Mouse (Mus musculus): ENCODE measurements around the gene Arhgef15. TPM values are rescaled to one million over a fixed set of nuclear protein-coding genes. Genes with fewer than 3 reads are reported as not detected.

The Arhgef15 gene
- polyA plus RNA-seq, 1 experiment from 2014 or later, result 24.7 TPM

DNA sequence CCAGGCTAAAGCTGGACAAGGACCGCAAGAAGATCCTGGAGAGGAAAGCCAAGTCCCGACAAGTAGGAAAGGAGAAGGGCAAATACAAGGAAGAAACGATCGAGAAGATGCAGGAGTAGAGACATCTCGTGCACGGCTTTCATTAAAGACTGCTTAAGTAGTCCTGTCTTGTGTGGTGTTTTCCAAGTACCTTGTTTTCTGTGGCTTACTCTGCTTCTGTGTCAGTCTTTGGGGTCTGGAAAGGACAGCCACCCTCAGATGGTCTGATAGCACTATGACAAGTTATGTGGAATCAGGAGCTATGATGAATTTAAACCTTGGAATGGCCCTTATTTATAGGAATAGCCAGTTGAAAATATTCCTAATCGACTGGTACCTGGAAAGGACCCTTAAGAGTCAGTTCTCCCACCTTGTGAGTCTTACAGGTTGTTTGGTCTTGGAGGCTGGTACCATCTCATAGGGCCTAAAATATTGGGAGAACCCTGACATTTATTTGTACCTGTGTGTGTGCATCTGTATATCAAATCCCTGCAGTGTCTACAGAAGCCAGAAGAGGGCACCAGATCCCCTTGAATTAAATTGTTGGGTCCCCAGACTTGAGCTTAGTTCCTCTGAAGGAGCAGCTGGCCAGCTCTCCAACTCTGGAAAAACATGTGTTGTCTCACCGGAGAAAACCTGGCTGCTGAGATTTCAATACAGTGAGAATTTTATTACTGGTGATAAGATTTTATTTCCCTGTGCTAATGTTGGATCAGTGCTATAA is 52.7 kb downstream of the Arhgef15 start:
- no peak for ATAC-seq (ENCODE audit: low read depth)
- no peak overlapping the region for H3K27ac ChIP-seq (ENCODE audit: low read depth, low read length)
- 83% methylated on average over 8 of the region's 8 CpGs for WGBS
- no peak overlapping the region for H3K4me3 ChIP-seq (ENCODE audit: low read depth, low read length)
- peaks cover 7% of the 10 kb centered on the region for H3K4me1 ChIP-seq (ENCODE audit: control insufficient read depth, insufficient read depth, low read length)
- H3K9me3 ChIP-seq (ENCODE audit: control insufficient read depth, low read length), result no peaks in the 10 kb centered on the region
- H3K9ac ChIP-seq (replicated peaks; ENCODE audit: low read depth, low read length), result no peak overlapping the region
- H3K27me3 ChIP-seq (ENCODE audit: control insufficient read depth, insufficient read depth, low read length), result no peaks in the 10 kb centered on the region
- H3K4me2 ChIP-seq (ENCODE audit: low read depth, low read length), result no peak overlapping the region
- peaks cover 41% of the 10 kb centered on the region for H3K36me3 ChIP-seq (ENCODE audit: control insufficient read depth, insufficient read depth, low read length)

DNA sequence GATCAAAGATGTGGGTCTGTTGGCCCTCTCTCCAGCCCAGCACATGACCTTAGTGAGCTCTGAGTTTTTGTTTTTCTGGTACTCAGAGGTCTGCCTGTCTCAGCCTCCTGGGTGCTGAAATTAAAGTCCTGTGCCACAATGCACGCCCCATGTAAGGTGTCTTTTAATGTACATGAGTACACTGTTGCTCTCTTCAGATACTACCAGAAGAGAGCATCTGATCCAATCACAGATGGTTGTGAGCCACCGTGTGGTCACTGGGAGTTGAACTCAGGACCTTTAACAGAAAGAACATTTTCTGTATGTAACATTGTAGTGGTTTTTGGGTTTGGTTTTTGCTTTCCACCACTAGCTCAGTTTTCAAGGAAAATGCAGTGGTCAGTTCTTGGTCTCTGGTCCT is 53.5 kb downstream of the Arhgef15 start:
- Histone ChIP-seq H3K27ac (ENCODE audit: low read depth, low read length) (no peak overlapping the region), H3K4me2 (ENCODE audit: low read depth, low read length) (no peak overlapping the region), H3K9me3 (ENCODE audit: control insufficient read depth, low read length) (no peaks in the 10 kb centered on the region), H3K27me3 (ENCODE audit: control insufficient read depth, insufficient read depth, low read length) (no peaks in the 10 kb centered on the region), H3K36me3 (ENCODE audit: control insufficient read depth, insufficient read depth, low read length) (peaks cover 41% of the 10 kb centered on the region), H3K4me3 (ENCODE audit: low read depth, low read length) (no peak overlapping the region), H3K9ac (replicated peaks; ENCODE audit: low read depth, low read length) (no peak overlapping the region), H3K4me1 (ENCODE audit: control insufficient read depth, insufficient read depth, low read length) (peaks cover 7% of the 10 kb centered on the region)
- 91% methylated on average over 2 of the region's 2 CpGs for WGBS
- no peak for ATAC-seq (ENCODE audit: low read depth)

GRCm38 (mm10) chr11:68902823-68903222 is 54.5 kb downstream of the Arhgef15 start:
- Histone ChIP-seq H3K9me3 (ENCODE audit: control insufficient read depth, low read length) (no peaks in the 10 kb centered on the region), H3K27me3 (ENCODE audit: control insufficient read depth, insufficient read depth, low read length) (no peaks in the 10 kb centered on the region), H3K27ac (ENCODE audit: low read depth, low read length) (no peak overlapping the region), H3K4me1 (ENCODE audit: control insufficient read depth, insufficient read depth, low read length) (peaks cover 7% of the 10 kb centered on the region), H3K4me3 (ENCODE audit: low read depth, low read length) (peak overlapping the region; percentile 72), H3K36me3 (ENCODE audit: control insufficient read depth, insufficient read depth, low read length) (peaks cover 41% of the 10 kb centered on the region), H3K4me2 (ENCODE audit: low read depth, low read length) (peak overlapping the region; percentile 62), H3K9ac (replicated peaks; ENCODE audit: low read depth, low read length) (peak overlapping the region; percentile 76; the same call in 1 of the 2 replicates)
- no peak for ATAC-seq (ENCODE audit: low read depth)
- 87% methylated on average over 5 of the region's 5 CpGs for WGBS

GRCm38 (mm10) chr11:68902367-68902766 is 54.9 kb downstream of the Arhgef15 start:
- no peak for ATAC-seq (ENCODE audit: low read depth)
- H3K4me1 ChIP-seq (ENCODE audit: control insufficient read depth, insufficient read depth, low read length), result peaks cover 7% of the 10 kb centered on the region
- H3K27ac ChIP-seq (ENCODE audit: low read depth, low read length), result no peak overlapping the region
- peak overlapping the region; percentile 76 for H3K9ac ChIP-seq (replicated peaks; ENCODE audit: low read depth, low read length)
- H3K9me3 ChIP-seq (ENCODE audit: control insufficient read depth, low read length), result no peaks in the 10 kb centered on the region
- peaks cover 41% of the 10 kb centered on the region for H3K36me3 ChIP-seq (ENCODE audit: control insufficient read depth, insufficient read depth, low read length)
- no peaks in the 10 kb centered on the region for H3K27me3 ChIP-seq (ENCODE audit: control insufficient read depth, insufficient read depth, low read length)
- H3K4me3 ChIP-seq (ENCODE audit: low read depth, low read length), result peak overlapping the region; percentile 72
- H3K4me2 ChIP-seq (ENCODE audit: low read depth, low read length), result peak overlapping the region; percentile 62
- WGBS, result 2% methylated on average over 11 of the region's 11 CpGs

DNA sequence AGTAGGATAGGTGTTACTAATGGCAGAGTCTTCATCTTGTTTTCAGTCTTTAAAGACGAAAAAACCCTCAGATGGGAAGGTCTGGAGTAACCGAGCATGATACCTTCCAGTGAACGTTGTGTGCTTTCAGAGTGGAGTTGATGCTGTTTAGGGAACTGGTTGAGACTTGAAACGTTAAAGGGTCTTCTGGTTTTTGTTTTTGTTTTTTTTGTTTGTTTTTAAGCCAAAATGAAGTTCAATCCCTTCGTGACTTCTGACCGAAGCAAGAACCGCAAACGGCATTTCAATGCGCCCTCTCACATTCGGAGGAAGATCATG is 55.3 kb downstream of the Arhgef15 start:
- no peaks in the 10 kb centered on the region for H3K27me3 ChIP-seq (ENCODE audit: control insufficient read depth, insufficient read depth, low read length)
- H3K27ac ChIP-seq (ENCODE audit: low read depth, low read length), result peak overlapping the region; percentile 83
- H3K4me2 ChIP-seq (ENCODE audit: low read depth, low read length), result peak overlapping the region; percentile 62
- peak overlapping the region; percentile 72 for H3K4me3 ChIP-seq (ENCODE audit: low read depth, low read length)
- WGBS, result under 1% methylated on average over 10 of the region's 10 CpGs
- H3K4me1 ChIP-seq (ENCODE audit: control insufficient read depth, insufficient read depth, low read length), result peaks cover 7% of the 10 kb centered on the region
- peak overlapping the region; percentile 76 for H3K9ac ChIP-seq (replicated peaks; ENCODE audit: low read depth, low read length)
- H3K36me3 ChIP-seq (ENCODE audit: control insufficient read depth, insufficient read depth, low read length), result peaks cover 41% of the 10 kb centered on the region
- ATAC-seq (ENCODE audit: low read depth), result no peak
- no peaks in the 10 kb centered on the region for H3K9me3 ChIP-seq (ENCODE audit: control insufficient read depth, low read length)

GRCm38 (mm10) chr11:68901351-68902046 is 55.8 kb downstream of the Arhgef15 start, which contains the start of gene Rpl26:
Rpl26 (plus strand) TSS chr11:68901583.
- Histone ChIP-seq H3K4me3 (ENCODE audit: low read depth, low read length) (peak within 1 kb of the TSS; percentile 72), H3K27me3 (ENCODE audit: control insufficient read depth, insufficient read depth, low read length) (no peaks in the 10 kb centered on the region), H3K9me3 (ENCODE audit: control insufficient read depth, low read length) (no peaks in the 10 kb centered on the region), H3K4me1 (ENCODE audit: control insufficient read depth, insufficient read depth, low read length) (peaks cover 7% of the 10 kb centered on the region), H3K36me3 (ENCODE audit: control insufficient read depth, insufficient read depth, low read length) (peaks cover 36% of the 10 kb centered on the region), H3K4me2 (ENCODE audit: low read depth, low read length) (peak within 1 kb of the TSS; percentile 63), H3K27ac (ENCODE audit: low read depth, low read length) (peak within 1 kb of the TSS; percentile 83), H3K9ac (replicated peaks; ENCODE audit: low read depth, low read length) (peak within 1 kb of the TSS; percentile 76)
- peak; percentile 90 for ATAC-seq (ENCODE audit: low read depth)
- under 1% methylated on average over 52 of the region's 52 CpGs for WGBS

GRCm38 (mm10) chr11:68900519-68901350 is 56.5 kb downstream of the Arhgef15 start:
- Histone ChIP-seq H3K36me3 (ENCODE audit: control insufficient read depth, insufficient read depth, low read length) (peaks cover 28% of the 10 kb centered on the region), H3K4me2 (ENCODE audit: low read depth, low read length) (peak overlapping the region; percentile 63), H3K27ac (ENCODE audit: low read depth, low read length) (no peak overlapping the region), H3K9ac (replicated peaks; ENCODE audit: low read depth, low read length) (peak overlapping the region; percentile 51), H3K4me3 (ENCODE audit: low read depth, low read length) (peak overlapping the region; percentile 72), H3K9me3 (ENCODE audit: control insufficient read depth, low read length) (no peaks in the 10 kb centered on the region), H3K27me3 (ENCODE audit: control insufficient read depth, insufficient read depth, low read length) (no peaks in the 10 kb centered on the region), H3K4me1 (ENCODE audit: control insufficient read depth, insufficient read depth, low read length) (peaks cover 7% of the 10 kb centered on the region)
- ATAC-seq (ENCODE audit: low read depth), result peak; percentile 39
- WGBS, result 28% methylated on average over 31 of the region's 31 CpGs

DNA sequence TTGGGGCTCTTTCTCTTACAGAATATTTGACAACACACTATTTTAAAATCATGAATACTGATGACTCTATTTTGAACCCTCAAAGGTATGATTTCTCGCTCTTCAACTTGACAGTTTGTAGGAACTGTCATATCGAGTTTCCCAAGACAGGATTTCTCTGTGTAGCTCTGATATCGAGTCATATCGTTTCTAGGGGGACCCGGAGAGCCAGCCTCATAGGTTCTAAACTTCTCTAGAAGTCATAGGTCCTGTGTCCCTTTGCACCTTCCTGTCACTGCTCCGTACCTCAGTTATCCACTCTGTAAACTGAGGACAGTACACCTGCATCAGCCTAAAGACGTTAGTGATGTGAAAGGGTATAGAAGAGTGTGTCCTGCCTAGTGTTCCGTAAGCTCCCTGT is 57.5 kb downstream of the Arhgef15 start:
- Histone ChIP-seq H3K36me3 (ENCODE audit: control insufficient read depth, insufficient read depth, low read length) (peaks cover 19% of the 10 kb centered on the region), H3K27ac (ENCODE audit: low read depth, low read length) (no peak overlapping the region), H3K9ac (replicated peaks; ENCODE audit: low read depth, low read length) (no peak overlapping the region), H3K27me3 (ENCODE audit: control insufficient read depth, insufficient read depth, low read length) (no peaks in the 10 kb centered on the region), H3K4me3 (ENCODE audit: low read depth, low read length) (no peak overlapping the region), H3K4me2 (ENCODE audit: low read depth, low read length) (no peak overlapping the region), H3K4me1 (ENCODE audit: control insufficient read depth, insufficient read depth, low read length) (peaks cover 7% of the 10 kb centered on the region), H3K9me3 (ENCODE audit: control insufficient read depth, low read length) (no peaks in the 10 kb centered on the region)
- ATAC-seq (ENCODE audit: low read depth), result no peak
- 89% methylated on average over 8 of the region's 8 CpGs for WGBS

All from neural tube, embryonic 14.5 days (tissue).